Mouse (Mus musculus) bone marrow macrophage, adult 2 months (primary cell): ENCODE results near the gene Ovch2.

Source experiments
- CTCF ChIP-seq: IDR thresholded peaks from 2 replicates; pipeline ENCODE4 v1.5.1; 2012; ENCODE audit warnings: low read depth, mild to moderate bottlenecking, low read length, moderate library complexity
- POLR2A ChIP-seq: IDR thresholded peaks from 2 replicates; pipeline ENCODE4 v1.6.1; 2012; ENCODE audit warnings: mild to moderate bottlenecking, low read depth, low read length, borderline replicate concordance

DNA sequence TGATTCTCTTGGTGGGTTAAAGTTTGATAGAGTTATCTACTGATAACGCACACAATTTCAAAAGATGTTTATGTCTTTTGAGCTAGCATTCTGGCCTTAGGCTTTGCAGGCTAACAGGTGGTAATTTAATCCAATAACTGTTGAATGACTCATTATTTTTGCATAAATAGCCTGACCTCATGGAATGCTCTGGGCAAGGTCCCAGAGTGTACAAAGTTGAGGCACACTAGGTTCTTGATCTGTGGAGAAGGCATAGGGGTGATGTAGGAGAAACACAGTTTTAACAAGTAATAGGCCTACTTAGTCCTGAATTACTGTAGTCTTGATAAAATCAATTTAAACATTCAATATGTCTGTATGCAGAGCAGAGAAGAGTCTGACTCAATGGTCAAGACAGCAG, 22.8 kb downstream of the Ovch2 start:
- TF ChIP-seq CTCF: no peak
- TF ChIP-seq POLR2A: no peak
